Mouse (Mus musculus) embryo, embryonic 9.5 days (tissue): ENCODE measurements around the gene Gm49383.
"Not testable (repeated sequence)": the region's sequence is repeated elsewhere in the genome, so short reads cannot be mapped to it uniquely, and the experiment has no call there.

ENCODE experiments used
- DNase-seq: peaks from one replicate; pipeline ENCODE4 v3.0.0-alpha.2; 2017; ENCODE audit errors: extremely low spot score

Gene Gm49383

GRCm38 (mm10) chr12:69164904-69165303 lies 32.0 kb downstream of the Gm49383 start:
- no peak for DNase-seq

GRCm38 (mm10) chr12:69163586-69163985 lies 33.3 kb downstream of the Gm49383 start:
- not testable (repeated sequence) for DNase-seq

- DNase-seq = not testable (repeated sequence)
Observed at GRCm38 (mm10) chr12:69160677-69161076, 36.2 kb downstream of the Gm49383 start.

GRCm38 (mm10) chr12:69159578-69159940 lies 37.3 kb downstream of the Gm49383 start:
- DNase-seq = peak; percentile 81

GRCm38 (mm10) chr12:69158765-69159577 lies 37.9 kb downstream of the Gm49383 start, which contains the start of gene Rps29:
Rps29 (minus strand) TSS chr12:69159186.
- peak; percentile 98 for DNase-seq

GRCm38 (mm10) chr12:69158366-69158764 lies 38.5 kb downstream of the Gm49383 start:
- DNase-seq = no peak

GRCm38 (mm10) chr12:69157107-69157506 lies 39.8 kb downstream of the Gm49383 start:
- DNase-seq = no peak

GRCm38 (mm10) chr12:69156436-69156835 lies 40.5 kb downstream of the Gm49383 start:
- no peak for DNase-seq

GRCm38 (mm10) chr12:69155923-69156322 lies 41.0 kb downstream of the Gm49383 start:
- no peak for DNase-seq

GRCm38 (mm10) chr12:69150049-69150448 lies 46.9 kb downstream of the Gm49383 start:
- DNase-seq = no peak

GRCm38 (mm10) chr12:69147166-69147735 lies 49.7 kb downstream of the Gm49383 start:
- no peak for DNase-seq

GRCm38 (mm10) chr12:69143460-69143859 lies 53.4 kb downstream of the Gm49383 start:
- DNase-seq = no peak

GRCm38 (mm10) chr12:69139841-69140240 lies 57.1 kb downstream of the Gm49383 start:
- no peak for DNase-seq

GRCm38 (mm10) chr12:69139201-69139600 lies 57.7 kb downstream of the Gm49383 start:
- no peak for DNase-seq
